Mouse (Mus musculus): ENCODE results near the gene Umps.
A peak's percentile ranks its signal among the peaks of the same experiment; 100 is the strongest.

Umps gene

GRCm38 (mm10) chr16:33954793-33955192 is 12.0 kb downstream of the Umps start:
- DNase-seq (ENCODE audit: low spot score): no peak

- DNase-seq (ENCODE audit: low spot score): no peak
Observed at GRCm38 (mm10) chr16:33953008-33953407, 13.8 kb downstream of the Umps start.

- DNase-seq (ENCODE audit: low spot score): peak; percentile 92
Observed at GRCm38 (mm10) chr16:33950830-33951229, 16.0 kb downstream of the Umps start.

DNA sequence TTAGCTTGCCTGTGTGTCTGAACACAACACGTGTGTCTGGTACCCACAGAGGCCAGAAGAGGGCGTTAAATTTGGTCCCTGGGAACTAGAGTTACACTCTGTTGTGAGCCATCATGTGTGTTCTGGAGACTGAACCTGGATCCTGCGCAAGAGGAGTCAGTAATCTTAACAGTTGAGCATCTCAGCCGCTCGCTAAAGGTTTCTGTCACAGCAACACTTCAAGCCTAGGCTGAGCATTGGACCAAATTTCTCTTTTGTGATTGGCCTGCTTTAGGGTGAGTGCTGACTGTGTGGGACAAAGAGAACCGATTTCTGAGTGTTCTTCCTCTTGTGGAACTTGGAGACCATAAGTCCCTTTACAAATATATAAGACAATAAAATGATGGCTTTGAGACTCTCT is 16.5 kb downstream of the Umps start:
- no peak for DNase-seq (ENCODE audit: low spot score)

- no peak for DNase-seq (ENCODE audit: low spot score)
Observed at GRCm38 (mm10) chr16:33947664-33948571, 18.9 kb downstream of the Umps start.

GRCm38 (mm10) chr16:33946021-33946420 is 20.8 kb downstream of the Umps start:
- DNase-seq (ENCODE audit: low spot score): no peak

- no peak for DNase-seq (ENCODE audit: low spot score)
Observed at GRCm38 (mm10) chr16:33944772-33945171, 22.1 kb downstream of the Umps start.

GRCm38 (mm10) chr16:33944126-33944525 is 22.7 kb downstream of the Umps start:
- no peak for DNase-seq (ENCODE audit: low spot score)

DNA sequence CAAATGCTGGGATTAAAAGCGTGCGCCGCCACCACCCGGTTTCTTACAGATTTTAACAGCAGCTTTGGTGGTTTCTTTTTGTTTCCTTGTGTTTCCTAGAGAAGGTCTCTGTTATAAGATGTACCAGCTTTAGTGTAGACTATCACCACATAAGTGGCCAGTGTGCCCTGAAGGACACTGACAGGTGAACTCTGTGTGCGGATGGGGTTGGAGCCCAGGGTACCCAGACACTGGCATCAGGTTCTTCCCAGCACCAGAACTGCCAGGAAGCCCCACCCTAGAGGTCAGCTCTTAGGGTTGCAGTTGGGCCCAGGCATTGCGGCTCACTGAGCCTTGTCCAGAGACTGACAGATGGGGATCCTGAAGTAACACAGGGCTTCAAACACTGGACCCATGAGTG is 23.4 kb downstream of the Umps start:
- DNase-seq (ENCODE audit: low spot score): no peak

GRCm38 (mm10) chr16:33942341-33942740 is 24.5 kb downstream of the Umps start:
- DNase-seq (ENCODE audit: low spot score): no peak

DNA sequence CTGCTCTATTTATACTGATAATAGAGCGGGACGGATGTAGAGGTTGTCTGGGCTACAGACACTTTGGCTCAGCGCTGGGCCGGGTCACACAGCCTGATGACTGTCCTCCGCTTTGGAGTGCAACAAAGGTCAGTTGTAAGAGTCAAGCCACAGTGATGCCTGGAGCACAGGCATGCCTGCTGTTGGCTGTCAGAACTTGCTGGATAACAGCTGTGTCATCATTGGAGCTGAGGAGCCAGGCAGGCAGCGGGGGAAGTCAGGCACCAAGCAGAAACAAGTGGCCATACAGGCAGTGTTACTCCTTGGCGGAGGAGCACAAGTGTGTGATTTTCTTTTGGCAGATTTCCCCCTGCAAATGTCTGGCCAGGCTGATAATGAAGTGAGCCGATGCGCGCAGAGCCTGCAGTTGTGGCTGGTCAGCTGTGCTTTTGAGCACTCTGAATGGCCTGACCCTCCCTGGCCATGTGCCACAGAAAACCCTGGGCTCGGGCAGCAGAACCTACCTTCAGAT is 25.5 kb downstream of the Umps start:
- DNase-seq (ENCODE audit: low spot score): no peak

GRCm38 (mm10) chr16:33940095-33940494 is 26.7 kb downstream of the Umps start:
- no peak for DNase-seq (ENCODE audit: low spot score)

DNA sequence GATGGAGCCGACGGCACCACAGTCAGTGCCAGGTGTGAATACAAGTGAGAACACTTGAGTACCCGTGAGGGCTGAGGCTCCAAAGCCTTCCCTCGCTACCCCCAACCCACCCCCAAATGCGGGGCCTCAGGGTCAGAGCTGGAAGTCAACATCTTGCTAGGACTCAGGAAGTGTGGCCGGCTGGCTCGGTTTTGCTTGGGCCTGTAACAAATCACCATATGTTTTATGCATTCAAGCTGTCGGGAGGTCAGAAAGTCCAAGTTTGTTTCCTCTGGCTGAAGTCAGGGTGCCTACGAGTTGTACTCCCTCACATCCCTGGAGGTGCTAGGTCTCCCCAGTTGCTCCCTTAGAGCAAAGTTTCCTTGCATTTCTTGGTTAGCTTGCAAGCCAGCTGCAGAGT is 27.2 kb downstream of the Umps start:
- DNase-seq (ENCODE audit: low spot score): no peak

GRCm38 (mm10) chr16:33939133-33939531 is 27.7 kb downstream of the Umps start:
- DNase-seq (ENCODE audit: low spot score): no peak

DNA sequence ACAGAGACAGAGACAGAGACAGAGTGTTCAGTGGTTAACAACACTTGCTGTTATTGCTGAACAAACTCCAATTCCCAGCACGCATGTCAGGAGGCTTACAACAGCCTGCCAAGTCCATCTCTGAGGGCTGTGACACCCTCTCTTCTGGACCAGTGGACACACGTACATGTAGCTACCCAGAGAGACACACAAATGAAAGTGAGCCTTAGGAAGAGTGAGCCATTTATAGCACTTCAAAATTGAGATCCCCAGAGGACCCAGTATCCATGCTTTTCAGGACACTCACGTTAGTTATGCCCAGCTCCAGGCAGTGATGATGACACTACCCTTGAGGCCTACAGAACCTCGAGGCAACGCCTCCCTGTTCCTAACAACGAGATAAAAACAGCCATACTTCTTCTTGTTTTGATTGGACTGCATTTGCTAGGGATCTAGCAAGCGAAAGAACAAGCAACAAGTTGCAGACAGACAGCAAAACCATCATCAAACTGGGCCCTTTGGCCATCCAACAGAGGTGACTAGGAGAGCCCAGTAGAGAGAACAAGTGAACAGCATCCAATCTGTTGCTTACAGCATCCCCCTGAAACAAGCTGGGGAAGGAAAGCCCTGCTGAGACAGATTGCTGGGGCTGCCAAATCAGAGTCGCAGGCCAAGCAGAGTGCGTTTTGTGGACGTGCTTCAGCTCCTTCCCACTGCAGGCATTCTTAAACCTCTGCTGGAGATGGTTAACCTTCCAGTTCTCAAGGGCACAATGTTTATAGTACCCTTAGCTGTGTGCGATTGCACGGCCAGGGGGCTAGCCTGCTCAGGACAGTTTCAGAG is 28.3 kb downstream of the Umps start:
- DNase-seq (ENCODE audit: low spot score): no peak

- peak; percentile 77 for DNase-seq (ENCODE audit: low spot score)
Observed at GRCm38 (mm10) chr16:33937567-33937966, 29.3 kb downstream of the Umps start.

DNA sequence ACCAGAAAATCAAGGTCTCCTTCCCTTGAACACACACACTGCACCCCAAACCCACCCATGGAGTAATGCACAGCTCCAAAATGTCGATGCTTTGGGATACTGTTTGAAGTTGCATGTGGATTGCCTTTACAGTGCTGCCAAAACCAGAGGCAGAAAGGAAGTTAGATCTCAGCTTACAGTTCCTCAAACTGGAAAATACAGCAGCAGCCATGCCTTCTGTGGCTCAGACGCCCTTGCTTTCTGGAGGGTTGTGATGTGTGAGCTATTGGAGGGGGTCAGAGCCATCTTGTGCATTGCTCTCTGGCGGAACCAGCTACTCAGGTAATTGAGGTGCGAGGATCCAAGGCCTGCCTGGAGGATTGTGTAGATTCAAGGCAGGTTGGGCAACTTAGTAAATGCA is 30.0 kb downstream of the Umps start:
- no peak for DNase-seq (ENCODE audit: low spot score)

- no peak for DNase-seq (ENCODE audit: low spot score)
Observed at GRCm38 (mm10) chr16:33935407-33935785, 31.4 kb downstream of the Umps start.

- no peak for DNase-seq (ENCODE audit: low spot score)
Observed at GRCm38 (mm10) chr16:33934701-33935406, 32.0 kb downstream of the Umps start.

- no peak for DNase-seq (ENCODE audit: low spot score)
Observed at GRCm38 (mm10) chr16:33933411-33933810, 33.4 kb downstream of the Umps start.

GRCm38 (mm10) chr16:33932126-33932525 is 34.7 kb downstream of the Umps start:
- peak; percentile 60 for DNase-seq (ENCODE audit: low spot score)

DNA sequence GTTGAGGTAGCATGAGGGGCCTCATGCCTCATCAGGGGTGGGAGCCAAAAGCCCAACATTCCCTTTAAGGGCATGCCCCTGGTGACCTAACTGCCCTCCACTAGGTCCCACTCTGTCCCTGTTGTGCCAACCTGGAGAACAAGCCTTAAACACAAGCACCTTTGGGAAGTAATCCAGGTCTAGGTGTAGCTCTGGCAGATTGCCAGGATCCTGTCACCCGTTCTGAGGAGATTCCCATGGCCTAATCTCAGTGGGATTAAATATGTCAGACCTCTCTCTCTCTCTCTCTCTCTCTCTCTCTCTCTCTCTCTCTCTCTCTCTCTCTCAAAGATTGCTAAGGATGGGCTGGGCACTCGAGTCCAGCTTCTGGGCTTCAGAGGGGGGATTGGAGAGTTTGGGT is 35.2 kb downstream of the Umps start:
- no peak for DNase-seq (ENCODE audit: low spot score)

All from lung, postnatal 25 days (tissue).